Mouse (Mus musculus) cerebellum, postnatal 4 days (tissue): ENCODE measurements around the gene Tdrd7.

Experiments used
- DNase-seq, 2 experiments: peaks; one replicate each; pipeline ENCODE4 v3.0.0; 2022; ENCODE audit warnings: low spot score in 2 of 2, mixed read lengths in 1 of 2

Gene Tdrd7

GRCm38 (mm10) chr4:46041761-46042504, 76.8 kb downstream of the Tdrd7 start:
- no peak for DNase-seq

DNA sequence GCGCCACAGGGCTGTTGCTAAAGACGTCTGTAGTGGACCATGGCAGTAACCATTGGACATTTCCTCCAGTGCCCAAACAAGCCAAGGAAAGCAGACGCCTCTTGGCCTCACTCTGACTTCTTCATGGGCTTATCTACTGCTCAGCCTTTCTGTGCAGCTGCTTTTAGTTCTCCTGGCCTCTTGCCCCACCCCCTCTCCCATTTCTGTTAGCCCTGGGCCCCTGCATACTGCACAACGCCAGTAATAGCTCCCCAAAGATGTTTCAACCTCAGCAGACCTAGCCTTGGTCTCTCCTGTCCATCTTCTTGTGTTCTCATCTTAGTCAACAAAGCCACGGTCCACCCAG, 77.3 kb downstream of the Tdrd7 start:
- no peak for DNase-seq

DNA sequence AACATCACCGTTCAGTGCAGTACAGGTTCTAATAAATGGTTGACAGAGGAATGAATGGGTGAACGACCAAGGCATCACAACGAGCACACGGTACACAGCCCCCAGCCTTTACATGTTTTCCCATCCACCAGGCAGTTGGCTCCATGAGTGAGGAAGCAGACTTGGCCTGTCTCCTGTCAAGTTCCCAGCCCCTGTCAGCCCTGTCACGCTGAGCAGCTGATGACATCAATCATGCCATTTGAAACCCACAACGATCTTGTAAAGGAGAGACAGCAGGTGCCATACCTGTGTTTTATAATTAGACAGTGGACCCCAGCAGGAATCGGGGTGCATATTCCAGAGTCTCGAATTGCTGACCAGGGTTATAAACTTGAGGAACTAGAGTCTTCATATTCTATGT, 78.2 kb downstream of the Tdrd7 start:
- no peak for DNase-seq

GRCm38 (mm10) chr4:46047971-46048370, 82.8 kb downstream of the Tdrd7 start:
- no peak for DNase-seq

DNA sequence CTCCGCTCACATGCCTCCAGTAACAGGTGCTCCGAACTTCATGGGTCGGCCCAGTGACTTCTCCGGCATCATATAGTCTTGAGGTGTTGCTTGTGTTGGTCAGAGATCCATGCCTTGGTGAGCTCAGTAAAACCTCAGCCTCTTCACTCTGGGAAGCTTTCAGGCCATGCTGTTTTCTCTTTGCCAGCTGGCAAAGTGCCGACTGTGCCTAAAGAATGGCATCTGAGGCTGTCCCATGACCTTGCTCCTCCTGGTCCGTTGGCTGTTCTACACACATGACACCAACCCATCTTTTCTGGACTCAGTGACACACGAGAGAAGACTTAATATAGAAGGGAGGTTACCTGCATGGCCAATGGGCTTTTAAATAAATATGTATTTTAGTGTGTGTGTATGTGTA, 83.3 kb downstream of the Tdrd7 start:
- DNase-seq: no peak

GRCm38 (mm10) chr4:46053323-46054107, 88.4 kb downstream of the Tdrd7 start:
- DNase-seq: no peak

DNA sequence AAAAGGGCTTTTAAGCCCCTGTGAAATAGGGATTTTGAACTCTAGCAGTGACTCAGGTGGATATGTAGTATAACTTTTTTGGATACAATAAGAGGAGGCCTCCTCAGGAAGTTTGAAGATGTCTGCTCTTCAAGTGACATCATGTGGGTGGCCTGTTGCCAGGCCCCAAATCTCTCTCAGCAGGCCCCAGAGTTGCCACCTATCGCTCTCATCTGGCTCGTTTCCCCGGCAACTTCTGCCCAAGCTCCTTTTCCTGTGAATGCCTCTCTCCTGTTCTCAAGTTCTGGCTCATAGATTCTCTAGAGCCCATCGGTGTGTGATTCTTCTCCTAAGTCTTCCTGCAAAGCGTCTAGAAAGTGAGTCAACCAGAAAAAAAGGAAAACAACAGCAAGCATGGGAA, 91.0 kb downstream of the Tdrd7 start:
- DNase-seq: no peak

GRCm38 (mm10) chr4:46061259-46061962, 96.3 kb downstream of the Tdrd7 start:
- DNase-seq: no peak

DNA sequence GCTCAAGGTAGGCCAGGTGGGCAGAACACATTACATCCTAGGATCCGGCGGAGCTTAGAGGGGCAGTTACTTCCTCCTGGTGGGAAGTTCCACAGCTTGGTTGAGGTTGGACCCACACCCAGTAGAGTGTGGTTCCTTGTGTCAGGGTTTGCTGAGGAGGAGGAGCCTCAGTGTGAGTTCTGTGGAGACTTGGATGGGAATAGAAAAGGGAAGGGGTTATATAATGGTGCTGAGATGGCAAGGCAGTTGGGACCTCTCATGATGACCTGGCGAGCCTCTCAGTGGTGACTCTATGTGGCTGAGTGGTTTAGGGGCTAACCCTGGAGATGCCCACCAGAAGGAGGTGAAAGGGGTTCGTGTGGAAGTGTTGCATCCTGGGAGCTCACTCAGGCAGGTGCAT, 98.7 kb downstream of the Tdrd7 start:
- no peak for DNase-seq

- no peak for DNase-seq
Measured at GRCm38 (mm10) chr4:46064263-46064662, 99.1 kb downstream of the Tdrd7 start.

GRCm38 (mm10) chr4:46064961-46065360, 99.8 kb downstream of the Tdrd7 start:
- DNase-seq: no peak

- no peak for DNase-seq
Measured at GRCm38 (mm10) chr4:46065695-46066340, 100.7 kb downstream of the Tdrd7 start.

DNA sequence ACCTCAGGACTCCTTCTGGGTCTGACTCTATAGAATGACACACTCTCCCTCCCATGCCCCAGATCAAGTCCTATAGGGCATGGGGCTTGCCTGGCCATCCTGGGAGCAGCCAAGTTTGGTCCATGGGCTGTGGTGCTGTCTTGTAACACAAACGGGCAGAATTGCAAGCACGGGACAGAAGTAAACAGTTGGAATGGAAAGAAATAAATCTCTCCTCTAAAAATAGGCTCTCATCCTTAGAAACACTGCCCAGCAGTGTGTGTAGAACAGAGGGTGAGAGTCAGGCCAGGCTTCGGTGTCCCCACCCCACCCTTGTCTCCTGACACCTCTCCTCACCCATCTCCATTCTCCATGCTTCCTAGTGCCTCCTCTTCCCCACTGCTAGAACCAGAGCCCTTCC, 102.9 kb downstream of the Tdrd7 start:
- DNase-seq: no peak

- no peak for DNase-seq
Measured at GRCm38 (mm10) chr4:46068573-46068972, 103.4 kb downstream of the Tdrd7 start.

DNA sequence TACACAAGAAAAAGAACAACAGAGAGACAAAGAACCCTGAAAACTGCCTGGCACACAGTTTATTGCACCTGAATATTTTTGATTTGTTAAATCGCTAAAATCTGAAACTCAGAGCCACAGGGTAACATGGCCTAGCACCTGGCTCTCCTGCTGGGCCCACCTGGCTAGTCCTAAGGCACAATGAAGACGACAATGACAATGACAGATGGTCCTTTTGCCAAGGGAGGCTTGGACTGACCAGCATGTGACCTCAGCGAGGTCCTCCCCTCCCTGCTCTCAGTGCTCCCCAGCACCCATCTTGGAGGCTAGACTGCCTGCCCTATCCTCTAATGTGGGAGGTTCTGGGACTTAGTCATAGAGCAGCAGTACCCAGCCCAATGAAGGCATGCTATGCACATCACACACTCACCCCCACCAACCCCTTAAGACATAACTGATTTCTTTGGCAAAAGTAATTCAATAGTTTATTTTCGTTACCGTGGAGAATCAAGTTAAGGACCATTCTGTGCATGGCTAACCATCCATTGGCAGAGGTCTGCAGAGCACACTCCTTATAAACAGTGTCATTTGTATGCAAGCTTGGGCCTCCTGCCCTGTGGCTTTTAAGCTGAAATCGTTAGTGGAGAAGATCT, 104.8 kb downstream of the Tdrd7 start:
- no peak for DNase-seq

DNA sequence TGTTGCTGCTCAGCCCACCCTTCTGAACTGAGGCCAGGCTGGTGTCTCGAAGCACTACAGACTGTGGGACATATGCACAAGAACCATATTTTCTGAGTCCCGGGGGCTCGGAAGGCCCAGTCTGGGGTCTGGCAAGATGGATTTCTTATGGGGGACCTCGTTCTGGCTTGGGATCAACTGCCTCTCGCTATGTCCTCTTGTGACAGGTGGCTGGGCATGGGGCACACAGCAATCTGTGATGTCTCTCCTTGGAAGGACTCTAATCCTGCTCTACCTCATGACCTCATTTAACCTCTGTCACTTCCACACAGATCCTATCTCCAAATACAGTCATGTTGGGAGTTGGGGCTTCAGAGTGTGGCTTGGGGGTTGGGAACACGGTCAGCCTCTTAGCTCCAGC, 107.5 kb downstream of the Tdrd7 start:
- DNase-seq: no peak

DNA sequence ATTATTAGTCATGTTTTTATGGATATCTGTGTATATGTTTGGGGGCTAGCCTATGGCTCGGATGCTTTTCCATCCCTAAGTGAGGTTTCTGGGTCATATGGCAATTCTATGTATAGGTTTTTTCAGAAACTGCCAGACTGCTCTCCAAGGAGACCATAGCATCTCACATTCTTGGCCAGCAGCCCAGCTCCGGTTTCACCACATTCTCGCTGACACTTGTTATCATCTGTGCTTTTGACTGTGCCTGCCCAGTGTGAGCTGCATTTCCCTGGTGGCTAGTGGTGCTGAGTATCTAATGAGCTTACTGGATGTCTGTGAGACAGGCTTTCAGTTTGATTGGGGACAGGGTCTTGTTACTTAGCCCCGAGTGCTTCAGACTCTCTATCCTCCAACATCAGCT, 108.6 kb downstream of the Tdrd7 start:
- DNase-seq: no peak

DNA sequence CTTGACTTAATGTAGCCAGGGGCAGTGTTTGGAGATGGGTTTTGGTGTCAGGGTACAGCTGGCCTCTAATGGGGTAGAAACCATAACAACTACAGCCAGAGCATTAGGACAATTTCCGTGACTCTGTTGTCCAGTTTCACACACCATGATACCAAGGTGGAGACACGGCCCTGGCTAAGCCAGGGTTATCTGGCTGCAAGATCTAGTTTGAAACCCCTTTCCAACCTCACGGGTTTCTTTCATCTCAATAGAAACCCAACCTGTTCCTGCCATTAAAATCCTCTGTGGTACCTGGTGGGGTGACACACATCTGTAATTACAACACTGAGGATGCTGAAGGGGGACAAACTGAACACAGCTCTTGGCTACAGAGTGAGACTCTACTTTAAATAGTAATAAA, 110.5 kb downstream of the Tdrd7 start:
- DNase-seq: no peak

GRCm38 (mm10) chr4:46076892-46077291, 111.8 kb downstream of the Tdrd7 start:
- no peak for DNase-seq

DNA sequence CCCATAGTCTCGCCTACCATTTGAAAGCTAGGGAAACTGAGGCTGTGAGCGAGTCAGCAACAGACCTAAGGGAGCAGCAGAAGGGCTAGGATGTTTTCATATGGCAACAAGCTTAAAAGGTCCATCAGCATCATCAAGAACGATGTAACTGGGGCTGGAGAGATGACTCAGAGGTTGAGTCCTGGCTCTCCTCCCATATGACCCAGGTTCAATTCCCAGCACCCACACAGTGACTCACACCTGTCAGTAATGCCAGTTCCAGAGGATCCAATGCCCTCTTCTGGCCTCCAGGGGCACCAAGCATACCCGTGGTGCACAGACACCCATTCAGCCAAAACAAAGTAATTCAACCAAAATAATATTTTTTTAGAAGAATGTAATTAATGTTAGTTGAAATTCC, 115.1 kb downstream of the Tdrd7 start:
- no peak for DNase-seq

DNA sequence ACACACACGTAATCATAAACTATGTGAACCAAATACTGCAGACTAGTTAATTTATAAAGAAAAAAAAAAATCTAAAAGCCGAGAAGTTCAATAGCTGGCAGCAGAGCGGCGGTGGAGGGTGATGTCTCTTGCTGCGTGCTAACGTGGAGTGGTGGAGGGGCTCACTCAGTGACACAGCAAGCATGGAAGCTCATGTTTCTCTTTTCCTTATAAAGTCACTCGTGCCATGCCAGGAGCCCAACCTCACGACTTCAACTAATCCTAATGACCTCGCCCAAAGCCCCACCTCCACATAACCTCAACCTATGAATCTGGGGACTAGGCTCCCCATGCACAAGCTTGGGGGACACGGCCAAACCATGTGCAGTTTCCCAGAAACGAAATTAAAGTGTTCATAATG, 117.4 kb downstream of the Tdrd7 start:
- DNase-seq: no peak
